Mouse (Mus musculus): Measurements from ENCODE around the gene Sft2d1. TPM values are rescaled to one million over a fixed set of nuclear protein-coding genes. Genes with fewer than 3 reads are reported as not detected.
A peak's percentile ranks its signal among the peaks of the same experiment; 100 is the strongest.
"Not testable (repeated sequence)": the region's sequence is repeated elsewhere in the genome, so short reads cannot be mapped to it uniquely, and the experiment has no call there.

The Sft2d1 gene
- 91.7 and 92.5 TPM in 2 replicates for polyA plus RNA-seq (2015; fragmentation: Nextera tagmentation; extraction: Ambion mirVana)

- no peaks in the 10 kb centered on the region for H3K27me3 ChIP-seq (replicated peaks; ENCODE audit: control insufficient read depth, insufficient read depth, low read length)
- peaks cover 18% of the 10 kb centered on the region for H3K4me1 ChIP-seq (ENCODE audit: control insufficient read depth, insufficient read depth, low read length)
- peak within 1 kb of the TSS; percentile 75 for H3K9ac ChIP-seq (ENCODE audit: low read depth, low read length)
- under 1% methylated on average over 54 of the region's 54 CpGs for WGBS
- H3K4me3 ChIP-seq (ENCODE audit: low read length), result peak within 1 kb of the TSS; percentile 67
- H3K27ac ChIP-seq (ENCODE audit: low read length), result peak within 1 kb of the TSS; percentile 55
- peak; percentile 96 for ATAC-seq
- peak within 1 kb of the TSS; percentile 68 for H3K4me2 ChIP-seq (ENCODE audit: low read depth, low read length)
- H3K9me3 ChIP-seq (ENCODE audit: control insufficient read depth, low read length), result no peaks in the 10 kb centered on the region
- no peaks in the 10 kb centered on the region for H3K36me3 ChIP-seq (ENCODE audit: control insufficient read depth, insufficient read depth, low read length)
Observed at GRCm38 (mm10) chr17:8310838-8311614, at the start of gene Sft2d1. Gene Sft2d1 (plus strand): TSS chr17:8311102.

DNA sequence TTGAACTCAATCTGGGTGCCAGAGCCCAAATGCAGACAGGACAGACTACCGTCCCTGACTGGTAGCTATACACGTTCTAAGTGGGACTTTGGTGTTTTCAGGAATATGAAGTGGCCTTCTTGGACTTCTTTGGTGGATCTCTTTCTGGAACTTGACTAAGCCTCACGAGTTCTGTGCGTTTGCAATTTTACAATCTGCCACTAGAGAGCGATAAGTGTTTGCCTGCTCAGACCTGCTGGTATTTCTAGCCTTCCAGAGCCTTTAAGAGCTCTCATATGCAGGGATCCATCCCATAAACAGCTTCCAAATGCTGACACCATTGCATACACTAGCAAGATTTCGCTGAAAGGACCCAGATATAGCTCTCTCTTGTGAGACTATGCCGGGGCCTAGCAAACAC, 46.3 kb upstream of the Sft2d1 start:
- not testable (repeated sequence) for H3K36me3 ChIP-seq (ENCODE audit: control insufficient read depth, insufficient read depth, low read length); H3K9me3 ChIP-seq (ENCODE audit: control insufficient read depth, low read length); H3K4me2 ChIP-seq (ENCODE audit: low read depth, low read length); H3K4me1 ChIP-seq (ENCODE audit: control insufficient read depth, insufficient read depth, low read length); H3K27me3 ChIP-seq (replicated peaks; ENCODE audit: control insufficient read depth, insufficient read depth, low read length); H3K9ac ChIP-seq (ENCODE audit: low read depth, low read length); H3K4me3 ChIP-seq (ENCODE audit: low read length); ATAC-seq; H3K27ac ChIP-seq (ENCODE audit: low read length)
- WGBS, result 18% methylated on average over 7 of the region's 7 CpGs

DNA sequence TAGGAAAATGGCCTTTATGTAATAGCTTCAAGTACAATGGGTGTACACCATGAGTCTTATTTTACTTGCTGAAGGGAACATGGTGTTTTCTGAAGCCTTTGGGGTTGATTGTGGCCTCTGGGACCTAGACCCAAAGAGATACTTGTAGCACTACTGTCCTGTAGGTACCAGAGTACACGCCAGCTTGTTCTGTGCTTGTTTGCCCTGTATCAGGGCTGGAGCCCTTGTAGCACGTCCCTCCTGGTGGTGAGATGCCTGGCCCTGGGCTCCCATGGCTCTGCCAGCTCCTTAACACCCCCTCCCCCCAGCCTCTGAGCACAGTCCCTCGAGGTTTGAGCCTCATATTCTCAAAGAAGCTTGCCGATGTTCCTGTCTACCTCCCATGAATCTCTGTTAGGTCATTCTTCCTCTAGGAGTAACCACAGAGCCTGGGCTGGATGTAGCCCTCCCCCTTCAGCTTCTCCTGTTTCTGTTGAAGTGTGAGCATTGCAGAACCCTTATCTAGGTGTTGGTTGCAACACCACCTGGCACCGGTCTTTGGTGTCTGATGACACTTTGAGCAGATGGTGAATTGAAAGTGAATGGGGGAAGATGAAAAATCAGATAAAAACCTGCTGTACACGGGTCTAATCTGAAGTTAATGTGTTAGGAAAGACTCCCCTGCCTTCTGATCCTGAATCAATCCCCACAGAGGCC, 38.7 kb upstream of the Sft2d1 start:
- ATAC-seq, result no peak
- H3K9me3 ChIP-seq (ENCODE audit: control insufficient read depth, low read length), result no peaks in the 10 kb centered on the region
- H3K27ac ChIP-seq (ENCODE audit: low read length), result no peak overlapping the region
- no peaks in the 10 kb centered on the region for H3K4me1 ChIP-seq (ENCODE audit: control insufficient read depth, insufficient read depth, low read length)
- H3K9ac ChIP-seq (ENCODE audit: low read depth, low read length), result no peak overlapping the region
- H3K27me3 ChIP-seq (replicated peaks; ENCODE audit: control insufficient read depth, insufficient read depth, low read length), result no peaks in the 10 kb centered on the region
- H3K4me3 ChIP-seq (ENCODE audit: low read length), result no peak overlapping the region
- no peaks in the 10 kb centered on the region for H3K36me3 ChIP-seq (ENCODE audit: control insufficient read depth, insufficient read depth, low read length)
- H3K4me2 ChIP-seq (ENCODE audit: low read depth, low read length), result no peak overlapping the region
- 46% methylated on average over 6 of the region's 6 CpGs for WGBS

DNA sequence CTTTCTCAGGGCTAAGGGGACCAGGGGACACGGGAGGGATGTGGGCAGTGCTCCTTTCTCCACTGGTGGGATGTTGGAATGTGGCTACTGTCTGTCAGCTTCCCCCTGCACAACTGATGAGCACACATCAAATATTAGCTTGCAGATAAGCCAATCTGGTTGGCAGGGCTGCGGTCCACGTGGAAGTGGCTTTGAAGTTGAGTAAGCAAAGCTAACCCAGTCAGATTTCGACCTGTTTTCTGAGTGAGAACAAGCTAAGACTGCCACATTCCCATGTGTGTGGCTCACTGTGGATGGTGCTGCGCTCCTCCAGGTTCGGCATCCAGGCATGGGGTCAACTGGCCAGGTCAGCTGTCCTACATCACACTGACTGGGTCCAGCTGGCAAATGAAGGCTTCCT, 38.0 kb upstream of the Sft2d1 start:
- Histone ChIP-seq H3K36me3 (ENCODE audit: control insufficient read depth, insufficient read depth, low read length) (no peaks in the 10 kb centered on the region), H3K9me3 (ENCODE audit: control insufficient read depth, low read length) (no peaks in the 10 kb centered on the region), H3K9ac (ENCODE audit: low read depth, low read length) (no peak overlapping the region), H3K4me1 (ENCODE audit: control insufficient read depth, insufficient read depth, low read length) (no peaks in the 10 kb centered on the region), H3K27me3 (replicated peaks; ENCODE audit: control insufficient read depth, insufficient read depth, low read length) (no peaks in the 10 kb centered on the region), H3K27ac (ENCODE audit: low read length) (no peak overlapping the region), H3K4me2 (ENCODE audit: low read depth, low read length) (no peak overlapping the region), H3K4me3 (ENCODE audit: low read length) (no peak overlapping the region)
- 42% methylated on average over 6 of the region's 6 CpGs for WGBS
- no peak for ATAC-seq

GRCm38 (mm10) chr17:8276071-8276470, 34.8 kb upstream of the Sft2d1 start:
- H3K9me3 ChIP-seq (ENCODE audit: control insufficient read depth, low read length), result no peaks in the 10 kb centered on the region
- H3K4me1 ChIP-seq (ENCODE audit: control insufficient read depth, insufficient read depth, low read length), result no peaks in the 10 kb centered on the region
- no peak overlapping the region for H3K4me2 ChIP-seq (ENCODE audit: low read depth, low read length)
- no peaks in the 10 kb centered on the region for H3K36me3 ChIP-seq (ENCODE audit: control insufficient read depth, insufficient read depth, low read length)
- H3K4me3 ChIP-seq (ENCODE audit: low read length), result no peak overlapping the region
- no peak overlapping the region for H3K27ac ChIP-seq (ENCODE audit: low read length)
- no peak for ATAC-seq
- no peak overlapping the region for H3K9ac ChIP-seq (ENCODE audit: low read depth, low read length)
- H3K27me3 ChIP-seq (replicated peaks; ENCODE audit: control insufficient read depth, insufficient read depth, low read length), result no peaks in the 10 kb centered on the region
- WGBS, result 67% methylated on average over 4 of the region's 4 CpGs

GRCm38 (mm10) chr17:8276680-8277079, 34.2 kb upstream of the Sft2d1 start:
- no peak overlapping the region for H3K9ac ChIP-seq (ENCODE audit: low read depth, low read length)
- no peak for ATAC-seq
- H3K4me2 ChIP-seq (ENCODE audit: low read depth, low read length), result no peak overlapping the region
- H3K27ac ChIP-seq (ENCODE audit: low read length), result no peak overlapping the region
- no peaks in the 10 kb centered on the region for H3K36me3 ChIP-seq (ENCODE audit: control insufficient read depth, insufficient read depth, low read length)
- no peaks in the 10 kb centered on the region for H3K4me1 ChIP-seq (ENCODE audit: control insufficient read depth, insufficient read depth, low read length)
- no peaks in the 10 kb centered on the region for H3K27me3 ChIP-seq (replicated peaks; ENCODE audit: control insufficient read depth, insufficient read depth, low read length)
- no peaks in the 10 kb centered on the region for H3K9me3 ChIP-seq (ENCODE audit: control insufficient read depth, low read length)
- WGBS, result 74% methylated on average over 7 of the region's 7 CpGs
- H3K4me3 ChIP-seq (ENCODE audit: low read length), result no peak overlapping the region

- Histone ChIP-seq H3K9me3 (ENCODE audit: control insufficient read depth, low read length) (no peaks in the 10 kb centered on the region), H3K9ac (ENCODE audit: low read depth, low read length) (no peak overlapping the region), H3K36me3 (ENCODE audit: control insufficient read depth, insufficient read depth, low read length) (no peaks in the 10 kb centered on the region), H3K27me3 (replicated peaks; ENCODE audit: control insufficient read depth, insufficient read depth, low read length) (no peaks in the 10 kb centered on the region), H3K4me1 (ENCODE audit: control insufficient read depth, insufficient read depth, low read length) (no peaks in the 10 kb centered on the region), H3K4me3 (ENCODE audit: low read length) (no peak overlapping the region), H3K27ac (ENCODE audit: low read length) (no peak overlapping the region), H3K4me2 (ENCODE audit: low read depth, low read length) (no peak overlapping the region)
- ATAC-seq, result no peak
- 84% methylated on average over 3 of the region's 3 CpGs for WGBS
Observed at GRCm38 (mm10) chr17:8277266-8277665, 33.6 kb upstream of the Sft2d1 start.

DNA sequence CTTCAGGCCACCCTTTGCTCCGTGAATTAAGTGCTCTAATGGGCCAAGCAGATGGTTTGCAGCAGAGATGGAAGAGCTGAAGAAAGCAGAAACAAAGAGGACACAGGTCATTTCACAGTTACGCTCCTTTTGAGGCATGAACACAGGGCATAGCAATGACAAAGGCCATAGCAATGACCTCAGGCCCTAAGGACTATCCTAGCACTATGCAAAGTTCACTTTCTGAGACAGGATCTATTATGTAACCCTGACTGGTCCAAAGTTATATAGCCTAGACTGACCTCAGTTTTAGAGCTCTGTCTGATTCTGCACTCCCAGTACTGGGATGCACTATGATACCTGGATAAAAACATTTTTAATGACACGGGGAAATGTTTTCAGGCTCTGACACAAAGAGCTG, 32.5 kb upstream of the Sft2d1 start:
- no peak for ATAC-seq
- Histone ChIP-seq H3K9ac (ENCODE audit: low read depth, low read length) (no peak overlapping the region), H3K36me3 (ENCODE audit: control insufficient read depth, insufficient read depth, low read length) (no peaks in the 10 kb centered on the region), H3K27ac (ENCODE audit: low read length) (no peak overlapping the region), H3K4me2 (ENCODE audit: low read depth, low read length) (no peak overlapping the region), H3K4me1 (ENCODE audit: control insufficient read depth, insufficient read depth, low read length) (0 out of 2 replicates have a peak, but pooled peaks cover 4% of the 10 kb centered on the region), H3K27me3 (replicated peaks; ENCODE audit: control insufficient read depth, insufficient read depth, low read length) (no peaks in the 10 kb centered on the region), H3K4me3 (ENCODE audit: low read length) (no peak overlapping the region), H3K9me3 (ENCODE audit: control insufficient read depth, low read length) (no peaks in the 10 kb centered on the region)
- 70% methylated on average over 3 of the region's 3 CpGs for WGBS

DNA sequence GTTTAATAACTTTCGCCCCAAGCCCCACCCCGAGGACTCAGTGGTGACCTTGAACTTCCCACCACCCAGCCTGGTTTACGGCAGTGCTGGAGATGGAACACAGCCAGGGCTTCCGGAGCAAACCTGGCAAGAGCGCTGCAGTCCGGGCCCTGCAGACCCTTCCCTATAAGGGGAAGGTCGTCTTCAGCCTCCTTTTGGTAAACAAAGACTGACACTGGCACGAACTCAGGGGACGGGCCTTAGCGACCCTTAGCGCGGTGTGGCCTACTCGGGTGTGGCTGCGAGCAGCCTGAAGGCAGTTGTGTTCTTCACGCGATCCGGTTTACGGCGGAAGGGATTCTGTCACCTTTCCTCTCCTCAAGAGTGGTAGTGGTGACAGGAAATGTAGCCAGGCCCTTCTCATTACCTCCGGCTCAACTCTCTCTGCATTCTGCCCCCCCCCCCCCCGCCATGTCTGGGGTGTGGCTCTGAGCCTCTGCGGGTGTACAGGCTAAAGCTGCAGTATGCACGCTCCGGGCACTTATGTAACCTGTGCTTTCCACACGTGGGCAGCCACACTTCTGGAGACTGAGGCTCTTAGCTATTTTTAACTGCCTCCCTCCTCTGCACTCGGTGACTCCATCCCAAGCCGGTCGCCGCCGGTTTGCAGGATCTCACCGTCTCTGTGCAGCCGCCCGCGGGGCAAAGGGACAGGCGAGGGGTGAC, 27.9 kb upstream of the Sft2d1 start, which contains the start of gene Mpc1:
Gene Mpc1, plus strand, starts transcription at position 84 of the 705 bp plus-strand sequence.
- H3K27me3 ChIP-seq (replicated peaks; ENCODE audit: control insufficient read depth, insufficient read depth, low read length), result no peaks in the 10 kb centered on the region
- WGBS, result under 1% methylated on average over 34 of the region's 35 CpGs
- no peaks in the 10 kb centered on the region for H3K9me3 ChIP-seq (ENCODE audit: control insufficient read depth, low read length)
- H3K4me1 ChIP-seq (ENCODE audit: control insufficient read depth, insufficient read depth, low read length), result peaks cover 8% of the 10 kb centered on the region
- peak within 1 kb of the TSS; percentile 88 for H3K9ac ChIP-seq (ENCODE audit: low read depth, low read length)
- peak; percentile 77 for ATAC-seq
- H3K27ac ChIP-seq (ENCODE audit: low read length), result peak within 1 kb of the TSS; percentile 97
- H3K4me3 ChIP-seq (ENCODE audit: low read length), result peak within 1 kb of the TSS; percentile 88
- H3K36me3 ChIP-seq (ENCODE audit: control insufficient read depth, insufficient read depth, low read length), result no peaks in the 10 kb centered on the region
- peak within 1 kb of the TSS; percentile 86 for H3K4me2 ChIP-seq (ENCODE audit: low read depth, low read length)
